Mouse (Mus musculus) midbrain, embryonic 16.5 days (tissue): ENCODE data around the gene Spag8. TPM values are rescaled to one million over a fixed set of nuclear protein-coding genes. Genes with fewer than 3 reads are reported as not detected.

ENCODE experiments used
- ATAC-seq: fragments of 200-750 bp; cut with Nextera tagmentation; 2 replicates; pipeline ENCODE4 v1.8.0; 2017; ENCODE audit warnings: moderate TSS enrichment
- H3K27ac ChIP-seq: fragments of 300-500 bp; sonication (generic); 2 replicates; pipeline ENCODE4 v1.5.1; 2014; ENCODE audit warnings: mild to moderate bottlenecking, low read length, mixed read lengths
- H3K27me3 ChIP-seq: fragments of 300-500 bp; sonication (generic); 2 replicates; pipeline ENCODE4 v1.6.1; 2014; ENCODE audit warnings: low read depth, low read length, mixed read lengths; ENCODE audit not compliant: control insufficient read depth, insufficient read depth
- H3K36me3 ChIP-seq: fragments of 300-500 bp; sonication (generic); 2 replicates; pipeline ENCODE4 v1.6.1; 2014; ENCODE audit warnings: mild to moderate bottlenecking, low read length, moderate library complexity, mixed read lengths; ENCODE audit not compliant: control insufficient read depth, insufficient read depth
- H3K4me1 ChIP-seq: fragments of 300-500 bp; sonication (generic); 2 replicates; pipeline ENCODE4 v1.6.1; 2014; ENCODE audit warnings: mild to moderate bottlenecking, low read length, mixed read lengths; ENCODE audit not compliant: control insufficient read depth, insufficient read depth
- H3K4me2 ChIP-seq: fragments of 300-500 bp; sonication (generic); 2 replicates; pipeline ENCODE4 v1.6.1; 2014; ENCODE audit warnings: mild to moderate bottlenecking, low read length, mixed read lengths
- H3K4me3 ChIP-seq: fragments of 300-500 bp; sonication (generic); 2 replicates; pipeline ENCODE4 v1.5.1; 2014; ENCODE audit warnings: low read depth, mild to moderate bottlenecking, low read length, moderate library complexity, mixed read lengths
- H3K9ac ChIP-seq: fragments of 300-500 bp; sonication (generic); 2 replicates; pipeline ENCODE4 v1.6.1; 2014; ENCODE audit warnings: low read depth, low read length, mixed read lengths
- H3K9me3 ChIP-seq: fragments of 300-500 bp; sonication (generic); replicated peaks from 2 replicates; pipeline ENCODE4 v1.6.1; 2014; ENCODE audit warnings: mild to moderate bottlenecking, low read length, mixed read lengths; ENCODE audit not compliant: control insufficient read depth, poor library complexity, severe bottlenecking
- WGBS: fragments of 180-500 bp; shearing (Covaris S2); extraction: QIAGEN DNeasy Blood & Tissue Kit; methylation state at CpG from one replicate; pipeline ENCODE4 v1.1.7; 2014; 5-methylcytosine and 5-hydroxymethylcytosine counted together
- polyA plus RNA-seq: library from polyadenylated mRNA; unstranded; fragments of >200 nt; fragmentation: Nextera tagmentation; extraction: Ambion mirVana; gene quantifications from 2 replicates; pipeline ENCODE4 v1.2.1, GENCODE M21; 2015

The Spag8 gene
- polyA plus RNA-seq, result 8.3 and 11.8 TPM in 2 replicates

GRCm38 (mm10) chr4:43653161-43654015 is at the start of gene Spag8:
Gene Spag8, minus strand, starts transcription at chr4:43653594.
- no peaks in the 10 kb centered on the region for H3K27me3 ChIP-seq
- peaks cover 5% of the 10 kb centered on the region; the same call in 1 of the 2 replicates for H3K4me1 ChIP-seq
- H3K36me3 ChIP-seq, result peaks cover 3% of the 10 kb centered on the region; the same call in 1 of the 2 replicates
- H3K4me2 ChIP-seq, result peak within 1 kb of the TSS; percentile 56
- H3K9me3 ChIP-seq, result peaks cover 4% of the 10 kb centered on the region; the same call in 1 of the 2 replicates
- ATAC-seq, result no peak
- peak within 1 kb of the TSS; percentile 35 for H3K4me3 ChIP-seq
- H3K9ac ChIP-seq, result peak within 1 kb of the TSS; percentile 0; the same call in 1 of the 2 replicates
- WGBS, result 15% methylated on average over 24 of the region's 24 CpGs
- peak within 1 kb of the TSS; percentile 50 for H3K27ac ChIP-seq

DNA sequence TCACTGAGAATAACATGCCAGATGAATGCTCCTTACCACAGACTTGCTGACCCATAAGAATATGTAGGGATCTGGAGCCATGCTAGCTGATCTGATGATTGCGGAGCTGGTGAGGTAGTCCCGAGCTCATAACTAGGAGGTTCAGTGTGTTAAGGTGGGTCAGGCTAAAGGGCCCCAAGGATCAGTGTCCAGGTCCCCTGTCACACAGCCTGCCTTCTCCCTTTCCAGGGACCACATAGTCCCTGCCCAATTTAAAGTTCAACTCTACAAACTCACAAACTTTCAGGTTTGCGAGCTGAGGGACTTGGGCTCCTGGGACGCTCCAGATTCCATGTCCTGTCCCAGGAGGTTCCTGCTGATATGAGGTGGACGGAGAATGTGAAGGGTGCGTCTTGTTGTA is 47.3 kb upstream of the Spag8 start, which contains the start of gene Olfr70:
TSS of gene Olfr70 (minus strand) at position 101 of the 400 bp plus-strand sequence.
- 91% methylated on average over 6 of the region's 6 CpGs for WGBS
- H3K9me3 ChIP-seq, result no peaks in the 10 kb centered on the region
- no peak within 1 kb of the TSS for H3K4me2 ChIP-seq
- no peak within 1 kb of the TSS for H3K4me3 ChIP-seq
- H3K27me3 ChIP-seq, result no peaks in the 10 kb centered on the region
- H3K9ac ChIP-seq, result no peak within 1 kb of the TSS
- H3K4me1 ChIP-seq, result no peaks in the 10 kb centered on the region
- no peak within 1 kb of the TSS for H3K27ac ChIP-seq
- no peaks in the 10 kb centered on the region for H3K36me3 ChIP-seq
- ATAC-seq, result no peak

DNA sequence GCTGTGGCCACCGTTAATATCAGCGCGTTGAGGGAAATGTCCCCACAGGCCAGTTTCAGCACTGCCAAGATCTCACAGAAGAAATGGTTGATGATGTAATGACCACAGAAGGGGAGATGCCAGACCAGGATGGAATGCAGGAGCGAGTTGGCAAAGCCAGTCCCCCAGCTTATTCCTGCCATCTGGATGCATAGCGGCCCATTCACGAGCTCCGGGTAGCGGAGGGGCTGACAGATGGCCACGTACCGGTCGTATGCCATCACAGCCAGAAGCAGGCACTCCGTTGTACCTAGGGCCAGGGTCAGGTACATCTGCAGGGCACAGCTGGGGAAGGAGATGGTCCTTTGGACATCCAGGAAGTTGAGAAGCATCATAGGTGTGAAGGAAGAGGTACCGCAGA is 43.2 kb upstream of the Spag8 start:
- H3K4me1 ChIP-seq, result no peaks in the 10 kb centered on the region
- no peaks in the 10 kb centered on the region for H3K27me3 ChIP-seq
- 87% methylated on average over 13 of the region's 13 CpGs for WGBS
- H3K9me3 ChIP-seq, result no peaks in the 10 kb centered on the region
- ATAC-seq, result no peak
- H3K4me3 ChIP-seq, result no peak overlapping the region
- no peaks in the 10 kb centered on the region for H3K36me3 ChIP-seq
- no peak overlapping the region for H3K4me2 ChIP-seq
- no peak overlapping the region for H3K27ac ChIP-seq
- no peak overlapping the region for H3K9ac ChIP-seq

- no peak for ATAC-seq
- H3K27ac ChIP-seq, result no peak overlapping the region
- H3K36me3 ChIP-seq, result peaks cover 5% of the 10 kb centered on the region
- no peaks in the 10 kb centered on the region for H3K27me3 ChIP-seq
- H3K9me3 ChIP-seq, result no peaks in the 10 kb centered on the region
- no peak overlapping the region for H3K4me2 ChIP-seq
- no peak overlapping the region for H3K9ac ChIP-seq
- H3K4me1 ChIP-seq, result no peaks in the 10 kb centered on the region
- WGBS, result 25% methylated on average over 9 of the region's 9 CpGs
- H3K4me3 ChIP-seq, result no peak overlapping the region
Measured at GRCm38 (mm10) chr4:43695249-43695671, 41.9 kb upstream of the Spag8 start.

DNA sequence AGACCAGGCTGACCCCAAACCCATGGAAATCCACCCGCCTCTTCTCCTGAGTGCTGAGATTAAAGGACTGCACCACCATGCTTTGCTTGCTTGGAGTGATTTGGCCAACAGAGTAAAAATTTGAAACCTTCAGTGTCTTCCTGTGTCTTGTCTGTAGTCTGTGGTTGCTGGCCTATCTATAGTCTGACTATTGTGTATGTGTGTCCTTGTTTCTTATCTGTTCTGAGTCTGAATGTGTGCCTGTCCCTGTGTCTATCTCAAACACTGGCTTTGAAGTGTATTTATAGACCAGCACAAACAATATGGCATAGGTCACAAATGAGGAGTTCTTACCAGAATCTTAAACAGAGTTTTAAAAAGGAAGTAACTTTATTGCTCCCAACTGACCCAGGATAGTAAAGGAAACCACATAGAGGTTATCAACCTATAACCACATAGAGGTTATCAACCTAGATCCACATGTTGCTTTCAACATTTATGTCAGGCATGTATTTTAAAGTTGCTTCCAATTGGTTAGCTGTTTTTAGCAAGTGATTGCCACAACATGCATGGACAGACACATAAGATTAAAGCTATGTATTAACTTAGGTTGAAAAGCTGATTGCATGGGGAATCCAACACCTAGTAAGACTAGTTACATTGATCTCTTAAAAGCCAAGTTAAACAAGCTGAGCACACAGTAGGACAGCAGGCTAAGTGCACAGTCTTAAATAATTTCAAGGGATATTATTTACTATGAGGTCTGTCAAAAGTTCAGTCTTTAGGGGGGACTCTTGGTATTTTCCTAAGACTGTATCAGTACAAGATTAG is 41.2 kb upstream of the Spag8 start:
- no peaks in the 10 kb centered on the region for H3K4me1 ChIP-seq
- H3K9me3 ChIP-seq, result no peaks in the 10 kb centered on the region
- no peak overlapping the region for H3K9ac ChIP-seq
- WGBS, result 92% methylated on average over 1 of the region's 1 CpGs
- no peak overlapping the region for H3K4me3 ChIP-seq
- H3K36me3 ChIP-seq, result peaks cover 11% of the 10 kb centered on the region
- no peak for ATAC-seq
- no peaks in the 10 kb centered on the region for H3K27me3 ChIP-seq
- H3K4me2 ChIP-seq, result no peak overlapping the region
- H3K27ac ChIP-seq, result no peak overlapping the region

- Histone ChIP-seq H3K27ac (no peak overlapping the region), H3K27me3 (no peaks in the 10 kb centered on the region), H3K9me3 (no peaks in the 10 kb centered on the region), H3K36me3 (peaks cover 16% of the 10 kb centered on the region), H3K4me2 (no peak overlapping the region), H3K4me1 (no peaks in the 10 kb centered on the region), H3K4me3 (no peak overlapping the region), H3K9ac (no peak overlapping the region)
- WGBS, result 80% methylated on average over 5 of the region's 5 CpGs
- ATAC-seq, result no peak
Measured at GRCm38 (mm10) chr4:43693806-43694241, 40.4 kb upstream of the Spag8 start.

DNA sequence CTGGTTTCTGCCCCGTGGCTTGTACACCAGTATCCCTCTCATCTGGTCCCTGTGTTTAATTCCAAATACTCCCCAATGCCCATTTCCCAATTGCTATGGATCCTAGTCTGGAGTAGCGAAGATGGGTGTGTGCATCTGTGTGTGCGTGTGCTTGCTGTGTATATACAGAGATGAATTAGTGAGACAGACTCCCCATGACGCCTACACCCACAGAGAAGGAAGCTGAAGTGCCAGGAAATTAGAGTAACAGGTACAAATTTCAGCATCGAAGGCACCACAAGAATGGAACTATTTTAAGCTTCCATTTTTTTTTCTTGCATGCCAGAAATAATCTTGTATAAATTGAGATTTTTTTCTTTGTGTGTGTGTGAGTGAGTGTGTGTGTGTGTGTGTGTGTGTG is 37.6 kb upstream of the Spag8 start:
- Histone ChIP-seq H3K27ac (no peak overlapping the region), H3K9ac (no peak overlapping the region), H3K4me3 (no peak overlapping the region), H3K9me3 (no peaks in the 10 kb centered on the region), H3K4me2 (no peak overlapping the region), H3K4me1 (no peaks in the 10 kb centered on the region), H3K27me3 (no peaks in the 10 kb centered on the region), H3K36me3 (peaks cover 23% of the 10 kb centered on the region)
- 88% methylated on average over 5 of the region's 5 CpGs for WGBS
- ATAC-seq, result no peak

DNA sequence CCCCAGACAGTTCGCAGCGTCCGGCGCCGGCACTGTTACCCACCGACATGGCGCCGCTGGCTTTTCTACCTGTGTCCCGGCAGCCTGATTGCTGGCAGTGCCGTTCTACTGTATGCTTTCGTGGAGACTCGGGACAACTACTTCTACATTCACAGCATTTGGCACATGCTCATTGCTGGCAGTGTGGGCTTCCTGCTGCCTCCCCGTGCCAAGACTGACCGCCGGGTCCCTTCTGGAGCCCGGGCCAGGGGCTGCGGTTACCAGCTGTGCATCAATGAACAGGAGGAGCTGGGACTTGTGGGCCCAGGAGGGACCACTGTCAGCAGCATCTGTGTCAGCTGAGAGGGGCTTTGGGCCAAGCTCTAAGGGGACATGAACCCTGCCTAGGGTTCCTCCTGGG is 36.6 kb upstream of the Spag8 start:
- 91% methylated on average over 17 of the region's 17 CpGs for WGBS
- Histone ChIP-seq H3K4me2 (no peak overlapping the region), H3K27me3 (no peaks in the 10 kb centered on the region), H3K9me3 (no peaks in the 10 kb centered on the region), H3K4me3 (no peak overlapping the region), H3K9ac (no peak overlapping the region), H3K36me3 (peaks cover 32% of the 10 kb centered on the region), H3K4me1 (no peaks in the 10 kb centered on the region), H3K27ac (no peak overlapping the region)
- ATAC-seq, result no peak
